Mouse (Mus musculus) midbrain, postnatal 0 days (tissue): ENCODE measurements around the gene Noxa1. TPM values are rescaled to one million over a fixed set of nuclear protein-coding genes. Genes with fewer than 3 reads are reported as not detected.

Experiments
- ATAC-seq: fragments of 200-750 bp; cut with Nextera tagmentation; 2 replicates; pipeline ENCODE4 v1.8.0; 2017; ENCODE audit warnings: moderate number of reproducible peaks, mild to moderate bottlenecking, moderate TSS enrichment, moderate library complexity; ENCODE audit not compliant: low FRiP score
- DNase-seq: peaks from one replicate; pipeline ENCODE4 v3.0.0-alpha.2; 2015; ENCODE audit warnings: low spot score
- H3K27ac ChIP-seq: fragments of 300-500 bp; sonication (generic); 2 replicates; pipeline ENCODE4 v1.5.1; 2014; ENCODE audit warnings: low read depth, mild to moderate bottlenecking, low read length, mixed read lengths
- H3K27me3 ChIP-seq: fragments of 300-500 bp; sonication (generic); 2 replicates; pipeline ENCODE4 v1.6.1; 2014; ENCODE audit warnings: low read length, control low read depth, mixed read lengths; ENCODE audit not compliant: insufficient read depth
- H3K36me3 ChIP-seq: fragments of 300-500 bp; sonication (generic); 2 replicates; pipeline ENCODE4 v1.6.1; 2014; ENCODE audit warnings: low read length, control low read depth, mixed read lengths; ENCODE audit not compliant: insufficient read depth
- H3K4me1 ChIP-seq: fragments of 300-500 bp; sonication (generic); 2 replicates; pipeline ENCODE4 v1.6.1; 2014; ENCODE audit warnings: mild to moderate bottlenecking, control low read depth, antibody characterized with exemption, low read length, mixed read lengths; ENCODE audit not compliant: insufficient read depth
- H3K4me2 ChIP-seq: fragments of 300-500 bp; sonication (generic); 2 replicates; pipeline ENCODE4 v1.6.1; 2014; ENCODE audit warnings: low read depth, mild to moderate bottlenecking, low read length, mixed read lengths; ENCODE audit not compliant: poor library complexity, severe bottlenecking
- H3K4me3 ChIP-seq: fragments of 300-500 bp; sonication (generic); 2 replicates; pipeline ENCODE4 v1.5.1; 2014; ENCODE audit warnings: low read depth, mild to moderate bottlenecking, low read length, moderate library complexity
- H3K9ac ChIP-seq: fragments of 300-500 bp; sonication (generic); replicated peaks from 2 replicates; pipeline ENCODE4 v1.6.1; 2014; ENCODE audit warnings: mild to moderate bottlenecking, low read length, moderate library complexity, mixed read lengths; ENCODE audit not compliant: poor library complexity, severe bottlenecking
- H3K9me3 ChIP-seq: fragments of 300-500 bp; sonication (generic); 2 replicates; pipeline ENCODE4 v1.6.1; 2016; ENCODE audit warnings: low read length, control low read depth
- CTCF ChIP-seq: IDR thresholded peaks from 2 replicates; pipeline ENCODE4 v1.5.1; 2016; ENCODE audit warnings: antibody characterized with exemption, mild to moderate bottlenecking
- WGBS: fragments of 180-500 bp; shearing (Covaris S2); extraction: QIAGEN DNeasy Blood & Tissue Kit; methylation state at CpG from one replicate; pipeline ENCODE4 v1.1.7; 2014; 5-methylcytosine and 5-hydroxymethylcytosine counted together
- polyA plus RNA-seq: library from polyadenylated mRNA; unstranded; fragments of >200 nt; fragmentation: Nextera tagmentation; extraction: Ambion mirVana; gene quantifications from 2 replicates; pipeline ENCODE4 v1.2.1, GENCODE M21; 2015
- total RNA-seq: library from RNA; depleted of rRNA; stranded (reverse); fragments of >200 nt; gene quantifications from 2 replicates; pipeline ENCODE4 v1.2.3, GENCODE M21; 2014

Gene Noxa1
- total and polyA plus RNA-seq, 2 experiments from 2014 or later, result not detected

- Histone ChIP-seq H3K9me3 (no peaks in the 10 kb centered on the region), H3K9ac (no peak overlapping the region), H3K27ac (no peak overlapping the region), H3K27me3 (no peaks in the 10 kb centered on the region), H3K36me3 (no peaks in the 10 kb centered on the region), H3K4me1 (no peaks in the 10 kb centered on the region), H3K4me3 (no peak overlapping the region), H3K4me2 (no peak overlapping the region)
- DNase-seq (no peak), ATAC-seq (no peak)
- TF ChIP-seq CTCF, result no peak
- 72% methylated on average over 3 of the region's 3 CpGs for WGBS
Observed at GRCm38 (mm10) chr2:25106045-25106444, 11.1 kb upstream of the Noxa1 start.

GRCm38 (mm10) chr2:25104122-25104521 lies 9.2 kb upstream of the Noxa1 start:
- DNase-seq, result no peak
- H3K27ac ChIP-seq, result no peak overlapping the region
- 92% methylated on average over 2 of the region's 2 CpGs for WGBS
- no peaks in the 10 kb centered on the region for H3K9me3 ChIP-seq
- H3K27me3 ChIP-seq, result no peaks in the 10 kb centered on the region
- no peaks in the 10 kb centered on the region for H3K4me1 ChIP-seq
- H3K4me3 ChIP-seq, result no peak overlapping the region
- H3K9ac ChIP-seq, result no peak overlapping the region
- no peak for ATAC-seq
- no peak overlapping the region for H3K4me2 ChIP-seq
- TF ChIP-seq CTCF, result no peak
- H3K36me3 ChIP-seq, result no peaks in the 10 kb centered on the region

DNA sequence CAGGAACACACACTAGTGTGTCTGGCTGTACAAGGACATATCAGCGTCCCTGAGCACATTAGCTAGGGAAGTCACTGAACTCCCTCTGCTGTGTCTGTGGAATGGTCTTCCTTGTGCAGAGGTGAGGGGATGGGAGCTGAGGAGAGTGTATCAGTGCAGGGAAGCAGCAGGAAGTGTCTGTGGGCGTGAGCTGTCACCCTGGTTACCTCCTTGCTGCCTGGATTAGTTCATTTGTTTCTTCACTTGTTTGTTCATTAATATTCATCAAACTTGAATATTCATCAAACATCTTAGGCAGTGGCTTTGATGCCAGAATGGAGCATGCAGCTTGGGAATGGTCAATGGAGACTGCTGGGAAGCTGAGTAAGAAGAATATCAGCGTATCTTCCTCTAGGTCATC lies 4.8 kb upstream of the Noxa1 start:
- TF ChIP-seq CTCF, result no peak
- Histone ChIP-seq H3K4me2 (no peak overlapping the region), H3K9ac (no peak overlapping the region), H3K9me3 (no peaks in the 10 kb centered on the region), H3K4me3 (no peak overlapping the region), H3K36me3 (no peaks in the 10 kb centered on the region), H3K27ac (no peak overlapping the region), H3K4me1 (no peaks in the 10 kb centered on the region), H3K27me3 (no peaks in the 10 kb centered on the region)
- no peak for ATAC-seq
- WGBS, result 48% methylated on average over 3 of the region's 3 CpGs
- no peak for DNase-seq

- Histone ChIP-seq H3K9ac (no peak overlapping the region), H3K9me3 (no peaks in the 10 kb centered on the region), H3K27ac (no peak overlapping the region), H3K4me3 (no peak overlapping the region), H3K4me1 (no peaks in the 10 kb centered on the region), H3K36me3 (no peaks in the 10 kb centered on the region), H3K4me2 (no peak overlapping the region), H3K27me3 (no peaks in the 10 kb centered on the region)
- peak; percentile 73 for TF ChIP-seq CTCF
- WGBS, result 40% methylated on average over 5 of the region's 5 CpGs
- peak; percentile 66; the same call in 1 of the 2 replicates for ATAC-seq
- DNase-seq, result peak; percentile 73
Observed at GRCm38 (mm10) chr2:25098956-25099355, 4.0 kb upstream of the Noxa1 start.

DNA sequence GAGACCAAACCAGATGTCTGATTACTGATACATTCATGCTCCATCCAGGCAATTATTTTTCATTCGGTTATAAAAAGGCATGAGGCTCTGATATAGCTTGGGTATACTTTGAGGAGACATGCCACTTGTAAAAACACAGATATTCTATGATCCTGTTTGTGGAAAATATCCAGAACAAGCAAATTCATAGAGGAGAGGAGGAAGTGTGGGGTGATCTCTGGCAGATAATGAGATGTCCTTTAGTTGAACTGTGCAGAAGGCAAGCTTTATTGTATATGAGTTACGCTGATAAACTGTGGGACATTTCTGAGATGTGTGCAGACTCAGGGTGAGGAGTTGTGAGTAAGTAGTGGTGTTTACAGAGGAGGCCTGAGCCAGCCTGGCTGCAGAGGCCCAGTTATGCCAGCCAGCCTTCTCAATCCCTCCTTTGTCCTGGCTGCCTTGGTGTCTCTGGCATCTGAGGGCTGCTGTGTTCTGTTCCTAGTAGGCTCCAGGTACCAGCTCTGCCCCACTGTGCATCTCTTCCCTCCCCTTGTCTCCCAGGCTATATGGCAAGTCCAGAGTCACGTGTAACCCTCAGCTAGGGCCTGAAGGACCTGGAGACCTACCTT lies 3.2 kb upstream of the Noxa1 start:
- Histone ChIP-seq H3K36me3 (no peaks in the 10 kb centered on the region), H3K4me3 (no peak overlapping the region)
- 78% methylated on average over 3 of the region's 3 CpGs for WGBS

DNA sequence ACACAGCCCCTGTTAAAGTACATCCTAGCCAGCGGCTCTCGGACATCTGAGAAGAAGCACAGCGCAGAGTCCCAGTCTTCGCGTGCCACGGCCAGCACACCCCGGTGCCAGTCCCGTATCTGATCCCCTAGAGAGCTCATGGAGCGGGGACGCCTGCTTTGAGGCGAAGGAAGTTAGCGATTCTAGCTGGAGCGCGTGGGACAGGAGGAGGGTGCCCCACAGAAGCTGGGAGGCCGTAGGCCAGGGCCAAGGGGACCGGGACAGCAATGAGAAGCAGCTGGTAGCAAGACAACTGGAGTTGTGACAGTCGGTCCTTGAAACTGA lies 202 bp downstream of the Noxa1 start:
- no peak overlapping the region for H3K4me2 ChIP-seq
- H3K36me3 ChIP-seq, result no peaks in the 10 kb centered on the region
- ATAC-seq, result no peak
- WGBS, result 43% methylated on average over 17 of the region's 17 CpGs
- no peak overlapping the region for H3K27ac ChIP-seq
- no peak overlapping the region for H3K9ac ChIP-seq
- H3K27me3 ChIP-seq, result no peaks in the 10 kb centered on the region
- no peak for DNase-seq
- H3K9me3 ChIP-seq, result no peaks in the 10 kb centered on the region
- no peaks in the 10 kb centered on the region for H3K4me1 ChIP-seq
- TF ChIP-seq CTCF, result no peak
- no peak overlapping the region for H3K4me3 ChIP-seq

More for the DNA sequence above, 3.2 kb upstream of the Noxa1 start:
- H3K27me3 ChIP-seq, result no peaks in the 10 kb centered on the region
- no peak overlapping the region for H3K9ac ChIP-seq
- ATAC-seq (no peak), DNase-seq (no peak)
- no peak overlapping the region for H3K4me2 ChIP-seq
- H3K9me3 ChIP-seq, result no peaks in the 10 kb centered on the region
- H3K27ac ChIP-seq, result no peak overlapping the region
- no peaks in the 10 kb centered on the region for H3K4me1 ChIP-seq
- TF ChIP-seq CTCF, result no peak
